Mouse (Mus musculus): ENCODE results near the gene Fut2.

The Fut2 gene

DNA sequence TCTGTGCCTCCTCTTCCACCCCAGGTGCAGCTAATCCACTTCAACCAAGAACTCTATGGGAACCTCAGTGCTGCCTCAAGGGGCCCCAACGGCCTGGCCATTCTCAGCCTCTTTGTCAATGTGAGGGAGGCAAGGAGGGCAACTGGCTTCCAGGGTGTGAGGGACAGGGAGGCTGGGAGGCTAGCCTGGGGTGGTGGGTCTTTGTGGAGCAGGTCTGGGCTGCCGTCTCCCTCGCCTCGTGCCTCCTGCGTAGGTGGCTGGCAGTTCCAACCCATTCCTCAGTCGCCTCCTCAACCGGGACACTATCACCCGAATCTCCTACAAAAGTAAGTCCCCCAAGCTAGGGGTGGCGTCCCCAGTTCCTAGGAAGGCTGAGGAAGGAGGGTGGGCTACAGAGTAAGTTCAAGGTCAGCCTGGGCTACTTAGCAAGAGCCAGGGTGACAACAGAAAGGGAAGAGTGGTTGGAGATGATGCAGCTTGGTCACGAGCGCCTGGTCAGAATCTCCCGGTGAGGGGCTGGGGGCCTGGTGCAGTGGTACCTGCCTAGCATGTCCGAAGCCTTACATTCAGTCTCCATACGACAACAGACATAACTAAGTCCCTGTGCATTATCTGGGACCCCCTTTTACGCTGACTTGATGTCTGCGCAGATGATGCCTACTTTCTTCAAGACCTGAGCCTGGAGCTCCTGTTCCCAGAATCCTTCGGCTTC lies 36.8 kb upstream of the Fut2 start:
- DNase-seq (ENCODE audit: low spot score in 2 of 2): no peak

DNA sequence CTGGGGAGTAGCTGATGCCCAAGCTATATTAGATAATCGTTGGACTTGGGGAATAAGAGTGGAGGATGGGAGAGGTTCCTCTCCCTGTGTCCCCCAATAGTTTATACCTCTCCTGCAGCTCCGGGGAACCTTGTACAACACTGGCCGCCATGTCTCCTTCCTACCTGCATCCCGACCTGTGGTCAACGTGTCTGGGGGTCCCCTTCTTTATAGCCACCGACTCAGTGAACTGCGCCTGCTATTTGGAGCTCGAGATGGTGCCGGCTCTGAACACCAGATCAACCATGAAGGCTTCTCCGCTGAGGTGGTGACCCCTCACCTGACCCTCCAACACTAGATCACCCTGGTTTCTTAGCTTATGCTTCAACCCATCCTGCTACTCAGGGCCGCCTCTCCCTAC lies 36.1 kb upstream of the Fut2 start:
- no peak for DNase-seq (ENCODE audit: low spot score in 2 of 2)

DNA sequence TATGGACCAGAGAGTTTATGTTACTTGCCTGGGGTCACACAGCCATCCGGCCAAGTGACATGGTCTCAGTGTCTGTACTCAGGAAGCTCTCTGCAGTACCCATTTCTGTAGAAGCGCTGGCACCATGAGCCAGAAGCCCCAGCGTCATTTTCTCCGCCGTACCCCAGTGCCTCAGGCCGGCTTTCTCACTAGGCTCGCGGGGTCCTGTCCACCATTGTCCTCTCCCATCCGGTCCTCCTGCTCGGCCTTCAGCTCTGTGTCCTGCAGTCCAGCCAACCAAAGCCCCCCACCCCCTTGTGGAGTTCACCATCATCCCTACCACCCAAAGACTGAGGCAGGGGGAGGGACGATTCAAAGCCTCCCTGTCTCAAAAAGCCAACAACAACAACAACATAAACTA lies 35.4 kb upstream of the Fut2 start:
- no peak for DNase-seq (ENCODE audit: low spot score in 2 of 2)

DNA sequence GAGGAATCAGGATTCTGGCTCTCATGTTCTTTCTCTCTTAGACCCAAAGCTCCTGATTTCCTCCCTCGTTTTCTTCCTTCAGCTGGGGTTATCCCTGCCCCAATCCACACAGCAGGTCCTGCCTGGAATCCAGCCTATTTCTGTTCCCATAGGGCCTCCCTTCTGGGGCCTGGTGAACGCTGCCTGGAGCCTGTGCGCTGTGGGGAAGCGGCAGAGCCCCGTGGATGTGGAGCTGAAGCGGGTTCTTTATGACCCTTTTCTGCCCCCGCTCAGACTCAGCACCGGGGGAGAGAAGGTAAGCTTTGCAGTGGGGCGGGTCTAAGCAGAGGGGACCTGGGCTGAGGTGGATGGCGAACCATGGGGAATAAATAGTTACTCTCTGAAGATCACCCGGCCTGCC lies 34.9 kb upstream of the Fut2 start:
- DNase-seq (ENCODE audit: low spot score in 2 of 2): no peak

DNA sequence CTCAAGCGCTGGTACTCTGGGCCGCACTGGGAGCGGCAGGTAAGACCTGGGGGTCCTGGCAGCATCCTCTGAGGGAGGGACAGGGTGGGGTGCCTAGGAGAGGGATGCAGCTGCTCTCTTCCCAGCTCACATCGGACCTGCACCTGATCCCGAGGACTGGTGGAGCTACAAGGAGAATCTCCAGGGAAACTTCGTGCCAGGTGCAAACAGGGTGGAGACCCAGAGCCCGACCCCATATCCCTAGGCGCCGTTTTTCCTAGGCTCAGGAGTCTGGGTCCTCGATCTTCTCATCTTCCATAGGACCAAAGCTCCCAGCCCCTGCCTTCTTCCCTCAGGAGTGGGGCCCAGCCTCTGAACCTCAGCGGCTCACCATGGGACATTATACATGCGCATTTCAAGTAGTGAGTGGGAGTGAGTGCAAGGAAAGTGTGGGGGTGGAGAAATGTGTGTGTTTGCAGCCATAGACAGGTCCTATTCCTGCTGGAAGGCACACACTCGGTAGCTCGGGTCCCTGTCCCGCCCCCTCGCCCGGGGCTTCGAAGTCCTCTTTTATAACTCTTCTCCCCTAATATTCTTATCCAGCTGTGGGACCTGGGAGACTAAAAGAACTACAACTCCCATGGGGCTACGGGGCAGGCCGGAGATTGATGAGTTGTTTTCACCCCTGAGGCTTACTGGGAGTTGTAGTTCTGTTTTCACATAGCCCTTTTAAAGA lies 34.3 kb upstream of the Fut2 start:
- DNase-seq (ENCODE audit: low spot score in 2 of 2): peak; percentile 69 to 72

DNA sequence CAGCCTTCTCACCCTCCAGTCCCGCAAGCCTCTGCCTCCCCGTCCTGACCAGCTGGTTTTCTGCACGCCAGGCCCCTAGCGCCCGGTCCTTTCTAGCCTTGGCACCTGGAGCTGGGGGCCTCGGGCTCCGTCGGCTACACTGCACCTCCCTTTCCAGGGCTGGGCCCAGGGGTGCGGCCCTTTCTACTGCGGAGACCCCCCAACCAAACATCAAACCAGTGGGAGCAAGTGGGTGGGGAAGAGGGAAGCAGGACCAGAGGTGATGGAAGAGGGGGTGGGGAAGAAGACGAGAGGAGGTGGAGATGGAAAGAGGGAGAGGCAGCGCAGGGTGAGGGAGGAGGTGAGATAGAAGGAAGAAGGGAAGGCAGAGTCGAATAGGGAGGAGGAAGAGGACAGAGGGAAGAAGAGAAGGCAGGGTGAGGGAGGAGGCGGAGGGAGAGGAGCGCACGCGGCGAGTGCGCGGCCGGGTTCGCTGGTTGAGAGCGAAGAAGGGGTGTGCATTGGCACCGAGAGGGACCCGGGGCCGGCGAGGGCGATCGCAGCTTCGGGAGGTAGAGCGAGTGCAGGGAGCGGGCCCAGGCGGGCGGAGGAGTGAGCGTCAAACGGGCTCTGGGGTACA lies 33.4 kb upstream of the Fut2 start, which contains the start of gene Car11:
Gene Car11 (plus strand): TSS at position 321 of the 619 bp plus-strand sequence.
- no peak for DNase-seq (ENCODE audit: low spot score in 2 of 2)

DNA sequence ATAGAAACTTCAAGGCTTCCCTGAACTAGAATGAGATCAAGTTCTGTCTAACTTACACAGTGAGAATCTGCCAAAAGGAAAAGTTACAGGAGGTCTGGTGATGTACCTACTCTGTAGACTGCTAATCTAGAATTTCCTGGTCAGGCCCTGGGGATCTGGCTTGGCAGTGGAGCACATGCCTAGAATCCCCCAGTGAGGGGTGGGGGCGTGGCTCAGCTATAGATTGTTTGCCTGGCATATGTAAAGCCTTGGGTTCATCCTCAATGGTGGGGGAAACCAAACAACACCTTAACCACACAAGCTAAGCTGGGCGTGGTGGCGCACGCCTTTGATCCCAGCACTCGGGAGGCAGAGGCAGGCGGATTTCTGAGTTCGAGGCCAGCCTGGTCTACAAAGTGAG lies 31.7 kb upstream of the Fut2 start:
- DNase-seq (ENCODE audit: low spot score in 2 of 2): no peak

DNA sequence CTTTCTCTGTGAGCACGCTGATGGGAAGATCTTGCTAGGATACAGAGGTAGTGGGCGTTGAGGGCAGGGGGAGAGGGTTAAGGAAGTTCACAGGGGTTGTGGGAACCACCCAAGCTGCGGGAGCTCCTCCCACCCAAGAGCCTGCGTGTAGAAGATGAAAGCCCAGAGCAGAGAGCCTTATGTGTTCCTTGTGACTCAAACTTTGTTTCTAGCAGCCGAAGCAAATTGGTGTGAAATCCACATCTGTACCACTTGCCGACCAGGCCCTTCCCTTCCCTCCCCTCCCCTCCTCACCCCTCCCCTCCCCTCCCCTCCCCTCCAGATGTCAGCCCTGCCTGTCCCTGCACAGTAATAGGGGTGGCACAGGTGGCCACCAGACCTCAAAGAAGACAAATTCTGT lies 28.9 kb upstream of the Fut2 start:
- no peak for DNase-seq (ENCODE audit: low spot score in 2 of 2)

DNA sequence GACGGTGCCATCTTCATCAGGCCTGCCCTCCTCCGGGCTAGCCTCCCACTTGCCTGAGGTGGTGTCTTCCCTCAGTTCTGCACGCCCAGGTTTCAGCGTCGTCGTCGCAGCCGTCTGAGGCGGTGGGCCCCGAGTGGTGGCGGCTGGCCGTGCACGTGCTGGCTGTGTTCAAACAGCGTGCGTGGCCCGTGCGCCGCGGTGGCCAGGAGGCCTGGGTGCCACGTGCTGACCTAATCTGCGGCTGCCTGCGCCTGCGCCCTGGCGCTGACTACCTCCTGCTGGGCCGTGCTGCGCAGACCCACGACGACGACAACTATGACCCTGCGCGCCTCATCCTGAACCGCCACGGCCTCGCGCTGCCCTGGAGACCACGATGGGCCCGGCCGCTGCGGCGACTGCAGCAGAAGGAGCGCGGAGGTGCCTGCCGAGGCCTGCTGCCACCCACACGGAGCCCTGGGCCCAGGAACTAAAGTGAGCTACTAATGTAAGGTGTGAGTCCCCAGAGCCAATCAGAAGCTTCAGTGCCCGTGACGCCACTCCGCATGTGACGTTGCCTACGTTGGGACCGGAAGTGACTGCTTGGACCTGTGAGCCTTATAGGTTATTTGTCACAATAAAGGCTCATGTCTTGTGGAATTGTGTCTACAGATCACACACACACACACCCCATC lies 27.9 kb upstream of the Fut2 start, which contains the start of gene Sec1:
Gene Sec1 (minus strand): TSS at position 482 of the 671 bp plus-strand sequence.
- no peak for DNase-seq (ENCODE audit: low spot score in 2 of 2)

DNA sequence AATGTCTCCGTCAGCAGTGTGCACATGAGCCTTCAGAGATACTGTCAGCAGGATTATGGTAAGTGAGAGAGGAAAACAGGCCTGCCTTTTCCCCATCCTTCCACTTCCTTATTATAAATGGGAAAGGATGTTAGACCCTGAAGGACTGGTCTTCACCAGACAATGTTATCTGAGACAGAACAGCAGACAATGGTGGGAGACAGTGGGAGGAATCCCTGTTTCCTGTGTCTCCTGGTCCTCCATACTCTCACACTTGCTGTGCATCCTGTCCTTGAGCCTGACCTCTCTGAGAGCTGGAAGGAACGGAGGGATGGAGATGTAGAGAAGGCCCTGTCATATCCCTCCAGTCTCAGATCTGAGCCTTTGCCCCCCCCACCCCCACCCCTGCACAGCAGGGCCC lies 26.2 kb upstream of the Fut2 start:
- no peak for DNase-seq (ENCODE audit: low spot score in 2 of 2)

DNA sequence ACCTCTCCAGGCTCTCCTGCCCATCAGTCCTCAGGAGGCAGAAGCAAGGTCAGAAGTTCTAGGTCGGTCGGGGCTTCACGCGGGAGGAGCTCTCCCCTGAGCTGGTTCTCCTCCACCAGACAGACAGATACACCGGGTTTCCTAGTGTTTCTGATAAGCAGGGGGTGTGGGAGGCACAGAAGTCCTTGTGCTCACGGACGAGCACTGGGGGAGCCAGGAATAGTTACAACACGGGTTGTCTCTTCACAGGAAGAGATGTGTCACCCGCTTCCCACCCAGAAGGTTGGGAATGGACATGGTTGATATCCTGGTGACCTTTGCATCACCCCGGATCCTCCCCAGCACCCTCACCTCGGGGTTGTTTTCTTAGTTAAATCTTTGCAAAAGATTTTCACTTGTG lies 23.6 kb upstream of the Fut2 start:
- no peak for DNase-seq (ENCODE audit: low spot score in 2 of 2)

DNA sequence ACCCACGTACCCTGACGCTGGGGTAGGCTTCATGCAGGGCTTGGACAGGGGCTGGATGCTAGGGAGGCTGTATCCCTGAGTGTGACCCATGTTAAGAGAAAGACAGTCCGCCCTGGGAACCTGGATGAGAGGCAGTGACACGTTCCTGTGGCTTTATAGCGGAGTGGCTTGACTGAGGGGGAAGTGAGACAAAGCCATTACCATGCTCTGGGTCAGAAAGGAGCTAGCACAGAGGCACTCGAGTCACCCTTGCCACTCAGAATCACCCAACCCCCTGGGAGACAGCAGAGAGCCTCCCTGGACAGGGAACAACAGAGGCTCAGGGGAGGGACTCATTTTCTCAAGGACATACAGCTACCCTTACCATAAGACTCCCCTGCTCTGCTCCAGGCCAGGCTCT lies 22.9 kb upstream of the Fut2 start:
- no peak for DNase-seq (ENCODE audit: low spot score in 2 of 2)

DNA sequence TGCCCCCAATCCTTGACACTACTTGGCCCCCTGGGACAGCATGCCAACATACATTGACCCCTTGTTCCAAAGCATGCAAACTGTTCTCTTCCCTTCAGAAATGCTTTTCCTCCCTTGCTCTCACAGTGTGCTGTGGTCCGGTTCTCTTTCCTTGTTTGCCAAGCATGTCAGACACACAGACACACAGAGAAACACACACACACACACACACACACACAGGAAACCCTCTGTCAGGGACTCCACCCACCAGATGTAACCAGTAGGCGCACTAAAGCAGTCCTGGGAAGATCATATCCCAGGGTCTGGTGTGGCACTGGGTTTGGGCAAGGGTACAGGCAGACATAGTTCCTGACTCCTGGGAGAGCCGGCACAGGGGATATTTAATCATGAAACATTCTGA lies 20.6 kb upstream of the Fut2 start:
- no peak for DNase-seq (ENCODE audit: low spot score in 2 of 2)

DNA sequence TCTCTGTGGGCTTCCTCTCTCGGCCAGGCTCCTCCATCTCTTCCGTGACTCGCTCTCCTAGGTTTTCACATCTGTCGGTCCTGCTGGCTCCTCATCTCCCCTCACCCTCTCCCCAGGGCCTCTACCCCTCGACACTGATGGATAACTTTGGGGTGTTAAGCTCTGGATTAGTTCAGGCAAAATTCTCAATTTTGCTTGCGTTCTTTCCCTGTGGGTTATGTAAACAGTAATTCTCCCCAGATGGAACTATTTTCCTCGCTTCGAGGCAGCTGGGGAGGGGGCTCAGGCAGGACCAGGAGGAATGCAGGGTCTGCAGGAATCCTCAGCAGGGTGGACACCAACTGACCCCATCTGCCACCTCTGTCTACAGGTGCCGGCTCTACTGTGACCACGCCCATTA lies 19.6 kb upstream of the Fut2 start:
- no peak for DNase-seq (ENCODE audit: low spot score in 2 of 2)

DNA sequence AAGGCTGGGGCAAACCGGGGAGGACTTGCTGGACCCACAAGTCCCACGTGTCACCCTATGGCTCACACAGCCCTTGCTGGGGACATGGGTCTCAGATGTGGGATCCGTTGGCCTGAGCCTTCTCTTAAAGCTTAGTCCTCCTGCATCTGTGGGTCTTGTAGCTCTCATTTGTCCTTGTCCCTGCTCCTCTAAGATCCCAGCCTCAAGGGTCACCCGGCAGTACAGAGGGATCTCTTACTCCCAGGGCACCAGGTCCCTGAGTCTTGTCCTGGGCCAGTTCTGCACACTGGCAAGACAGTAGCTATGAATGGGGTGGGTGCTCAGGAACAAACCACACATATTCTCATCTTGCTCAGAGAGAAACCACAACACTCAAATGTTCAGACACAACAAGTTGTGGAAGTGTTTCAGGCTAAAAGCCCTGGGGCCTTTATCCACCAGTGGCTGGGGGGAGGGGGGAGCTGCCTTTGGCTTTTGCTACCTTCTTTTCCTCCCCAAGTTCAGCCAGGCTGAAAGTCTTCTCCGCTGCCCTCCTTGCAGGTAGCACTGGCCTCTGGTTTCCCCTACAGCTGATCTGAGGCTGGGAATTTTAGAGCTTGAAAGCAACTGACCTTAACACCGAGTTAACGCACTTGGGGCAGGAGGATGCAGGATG lies 17.3 kb upstream of the Fut2 start, which contains the start of gene Ntn5:
Gene Ntn5 (plus strand): TSS at position 627 of the 655 bp plus-strand sequence.
- DNase-seq (ENCODE audit: low spot score in 2 of 2): no peak

DNA sequence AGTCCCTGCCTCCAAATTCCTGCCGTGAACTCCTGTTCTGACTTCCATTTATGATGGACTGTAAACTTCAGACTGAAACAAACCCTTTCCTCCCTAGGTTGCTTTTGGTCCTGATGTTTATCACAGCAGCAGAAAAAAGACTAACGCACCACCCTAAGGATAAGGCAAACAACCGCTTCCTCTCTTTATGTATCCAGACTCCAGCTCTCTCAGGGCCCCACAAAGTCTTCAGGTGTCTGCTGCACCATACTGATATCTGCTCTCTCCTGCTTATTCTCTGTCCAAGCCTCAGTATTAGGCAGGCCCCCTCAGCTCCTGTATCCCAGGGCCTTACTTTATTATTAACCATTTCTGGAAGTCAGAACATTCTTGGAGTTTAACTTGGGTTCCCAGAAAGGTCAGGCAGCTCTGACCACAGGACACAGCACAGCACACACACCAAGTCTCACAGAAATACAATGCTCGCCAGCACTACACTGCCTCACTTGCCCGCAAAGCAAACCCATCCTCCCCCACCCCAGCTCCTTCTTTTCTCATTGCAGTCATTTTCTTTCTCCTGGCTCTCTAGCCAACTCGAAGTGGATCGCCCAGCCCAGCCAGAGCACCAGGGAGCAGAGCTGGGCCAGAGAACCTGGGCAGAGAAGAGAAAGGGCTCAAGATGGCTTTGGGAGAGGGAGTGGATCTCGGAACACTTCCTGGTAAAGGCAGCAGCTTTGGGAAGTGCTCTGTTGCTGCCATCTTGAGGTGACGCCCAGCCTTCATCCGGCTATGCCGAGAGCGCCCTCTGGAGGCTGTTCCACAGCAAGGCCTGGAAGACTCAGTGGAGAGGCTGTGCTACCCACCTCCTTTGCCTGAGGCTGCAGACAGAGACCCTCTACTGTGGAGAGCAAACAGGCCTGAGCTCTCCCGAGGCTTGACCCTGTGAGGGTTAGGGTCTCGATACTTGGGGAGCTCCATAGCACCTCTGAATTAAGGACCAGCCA lies 16.2 kb upstream of the Fut2 start:
- peak; percentile 73 to 80 for DNase-seq (ENCODE audit: low spot score in 2 of 2)

DNA sequence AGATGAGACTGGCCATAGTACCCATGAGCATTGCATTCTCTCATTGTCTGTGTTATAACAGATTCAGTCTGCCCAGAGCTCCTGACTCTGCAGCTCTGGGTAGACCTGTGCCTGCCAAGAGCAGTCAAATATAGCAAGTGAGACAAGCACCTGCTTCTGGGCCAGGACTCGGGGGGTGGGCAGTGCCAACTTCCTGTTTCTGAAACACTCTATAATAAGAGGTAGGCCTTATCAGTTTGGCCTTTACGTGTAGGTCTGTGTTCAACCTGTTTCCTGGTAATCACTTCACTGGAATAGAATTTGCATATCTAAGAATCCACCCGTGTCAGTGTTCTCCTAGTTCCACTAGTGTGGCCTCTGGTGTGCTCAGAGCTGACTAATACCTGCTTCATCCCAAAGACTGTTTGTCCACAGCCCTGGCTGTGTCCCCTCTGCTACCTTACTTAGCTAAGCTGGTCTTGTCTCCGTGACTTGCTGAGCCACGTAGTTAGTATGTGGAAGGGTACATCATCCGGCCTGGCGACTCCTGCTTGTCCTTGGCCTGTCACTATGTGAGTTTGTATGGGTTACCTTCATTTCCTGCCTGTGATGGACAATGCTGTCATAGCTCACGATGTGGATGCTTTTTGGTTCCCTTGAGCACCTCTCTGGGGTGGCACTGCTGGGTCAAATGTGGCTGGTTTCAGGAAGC lies 15.0 kb upstream of the Fut2 start:
- DNase-seq (ENCODE audit: low spot score in 2 of 2): no peak

DNA sequence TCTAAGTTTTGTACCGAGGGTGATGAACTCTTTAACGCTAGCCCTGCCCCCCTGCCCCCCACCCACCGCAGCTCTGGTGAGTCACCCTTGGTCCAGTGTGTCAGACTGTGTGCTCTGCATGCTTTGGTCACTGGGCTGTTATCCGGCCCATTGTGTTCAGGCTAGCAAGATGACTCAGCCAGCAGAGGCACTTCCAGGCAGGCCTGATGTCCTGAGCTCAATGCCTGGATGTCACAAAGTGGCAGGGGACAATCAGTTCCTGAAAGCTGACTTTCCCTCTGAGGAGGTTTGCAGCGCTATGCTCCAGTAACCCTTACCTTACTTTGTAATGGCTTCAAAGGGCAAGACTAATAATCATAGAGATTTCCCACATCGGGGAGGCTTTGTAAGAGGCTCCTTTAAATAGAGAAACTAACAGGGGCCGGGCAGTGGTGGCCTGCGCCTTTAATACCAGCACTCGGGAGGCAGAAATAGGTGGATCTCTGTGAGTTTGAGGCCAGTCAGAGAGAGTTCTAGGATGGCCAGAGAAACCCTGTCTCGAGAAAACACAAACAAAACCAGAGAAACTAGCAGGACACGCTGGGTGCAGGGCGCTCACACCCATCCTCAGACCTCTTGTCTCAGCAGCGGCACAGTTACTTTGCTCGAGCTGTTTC lies 13.9 kb upstream of the Fut2 start:
- DNase-seq (ENCODE audit: low spot score in 2 of 2): no peak

DNA sequence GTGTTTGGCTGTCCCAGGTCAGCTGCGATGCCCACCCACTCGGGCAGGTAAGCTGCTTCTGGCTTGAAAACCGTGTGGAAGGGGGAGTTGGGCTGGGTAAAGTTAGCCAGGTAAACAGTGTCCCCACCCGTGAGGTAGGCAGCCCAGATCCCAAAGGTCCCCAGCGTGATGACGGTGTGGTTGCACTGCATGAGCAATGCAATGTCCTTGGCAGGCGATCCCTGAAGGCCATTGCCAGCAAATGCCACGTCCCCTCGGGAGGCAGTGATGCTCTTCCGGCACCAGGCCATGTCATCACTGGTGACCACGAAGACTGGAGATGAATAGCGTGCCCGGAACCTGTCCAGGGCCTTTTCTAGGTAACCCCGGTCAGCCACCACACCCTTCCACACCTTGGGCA lies 12.3 kb upstream of the Fut2 start:
- no peak for DNase-seq (ENCODE audit: low spot score in 2 of 2)
